Mouse (Mus musculus) C2C12 (cell line): ENCODE data around the gene Prph.

Experiments used
- CTCF ChIP-seq: IDR thresholded peaks from one replicate; pipeline ENCODE4 v1.5.1; 2011; ENCODE audit not compliant: control insufficient read depth, insufficient read depth, insufficient read length
- MAX ChIP-seq: IDR thresholded peaks from one replicate; pipeline ENCODE4 v1.6.1; 2011; ENCODE audit warnings: mild to moderate bottlenecking, control low read depth
- USF1 ChIP-seq: IDR thresholded peaks from one replicate; pipeline ENCODE4 v1.6.1; 2011; ENCODE audit warnings: low read depth, mild to moderate bottlenecking, control low read depth, moderate library complexity

DNA sequence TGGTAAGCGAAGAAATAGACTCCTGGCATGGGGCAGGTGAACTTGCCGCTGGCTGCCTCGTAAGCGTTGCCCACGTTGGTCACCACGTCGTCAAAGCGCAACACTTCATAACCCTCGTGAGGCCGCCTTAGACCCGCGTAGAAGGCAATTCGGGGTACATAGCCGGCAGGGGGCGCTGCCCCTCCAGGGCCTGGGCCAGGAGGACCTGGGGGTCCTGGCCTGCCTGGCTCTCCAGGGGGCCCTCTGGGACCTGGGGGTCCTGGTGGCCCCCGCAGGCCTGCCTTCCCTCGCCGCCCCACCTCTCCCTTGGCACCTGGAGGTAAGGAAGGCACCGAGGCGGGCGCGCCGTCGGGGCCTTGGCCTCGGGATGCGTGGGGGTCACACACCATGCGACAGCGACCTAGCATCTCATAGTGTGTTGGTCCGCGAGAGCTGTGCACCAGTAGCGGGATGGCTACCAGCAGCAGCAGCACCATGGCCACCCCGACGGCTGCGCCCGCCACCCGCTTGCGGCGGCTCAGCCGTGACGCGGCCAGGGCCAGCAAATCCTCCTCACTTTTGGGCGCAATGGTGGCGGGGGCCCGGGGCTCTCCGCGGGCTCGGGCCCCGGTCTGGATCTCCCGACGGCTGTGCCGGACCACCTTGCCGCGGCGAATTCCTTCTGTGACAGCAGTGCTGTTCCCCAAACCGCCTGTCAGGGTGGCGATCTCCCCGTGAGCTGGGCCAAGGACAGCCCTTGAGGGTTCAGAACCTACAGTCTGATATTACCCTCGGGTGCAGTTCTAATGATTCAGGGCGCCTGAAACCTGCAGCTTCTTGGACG, 32.5 kb downstream of the Prph start, which contains the start of gene C1ql4:
- TF ChIP-seq CTCF (no peak), USF1 (no peak), MAX (no peak)
